Mouse (Mus musculus) embryonic facial prominence, embryonic 13.5 days (tissue): ENCODE data around the gene Zdhhc4. TPM values are rescaled to one million over a fixed set of nuclear protein-coding genes. Genes with fewer than 3 reads are reported as not detected.

ENCODE experiments used
- ATAC-seq: fragments of 200-750 bp; cut with Nextera tagmentation; 2 replicates; pipeline ENCODE4 v1.8.0; 2017; ENCODE audit warnings: low read depth; ENCODE audit not compliant: insufficient number of reproducible peaks, insufficient read depth, low FRiP score, low TSS enrichment
- H3K27ac ChIP-seq: fragments of 300-500 bp; sonication (generic); 2 replicates; pipeline ENCODE4 v1.5.1; 2015; ENCODE audit warnings: moderate library complexity, mild to moderate bottlenecking, inconsistent platforms
- H3K27me3 ChIP-seq: fragments of 300-500 bp; sonication (generic); 2 replicates; pipeline ENCODE4 v1.6.1; 2015; ENCODE audit warnings: mild to moderate bottlenecking, inconsistent platforms
- H3K36me3 ChIP-seq: fragments of 300-500 bp; sonication (generic); 2 replicates; pipeline ENCODE4 v1.6.1; 2015; ENCODE audit warnings: mild to moderate bottlenecking, inconsistent platforms
- H3K4me1 ChIP-seq: fragments of 300-500 bp; sonication (generic); 2 replicates; pipeline ENCODE4 v1.6.1; 2015; ENCODE audit warnings: inconsistent platforms
- H3K4me2 ChIP-seq: fragments of 300-500 bp; sonication (generic); 2 replicates; pipeline ENCODE4 v1.6.1; 2015; ENCODE audit warnings: moderate library complexity, mild to moderate bottlenecking, inconsistent platforms
- H3K4me3 ChIP-seq: fragments of 300-500 bp; sonication (generic); 2 replicates; pipeline ENCODE4 v1.5.1; 2015; ENCODE audit warnings: mild to moderate bottlenecking, inconsistent platforms
- H3K9ac ChIP-seq: fragments of 300-500 bp; sonication (generic); 2 replicates; pipeline ENCODE4 v1.6.1; 2015; ENCODE audit warnings: mild to moderate bottlenecking, inconsistent platforms
- H3K9me3 ChIP-seq: fragments of 300-500 bp; sonication (generic); 2 replicates; pipeline ENCODE4 v1.6.1; 2016; ENCODE audit warnings: inconsistent platforms
- WGBS: fragments of 180-500 bp; shearing (Covaris S2); methylation state at CpG from one replicate; pipeline ENCODE4 v1.1.7; 2015; ENCODE audit warnings: mixed read lengths; 5-methylcytosine and 5-hydroxymethylcytosine counted together
- polyA plus RNA-seq: library from polyadenylated mRNA; unstranded; fragments of >200 nt; fragmentation: Nextera tagmentation; extraction: Ambion mirVana; gene quantifications from 2 replicates; pipeline ENCODE4 v1.2.1, GENCODE M21; 2015

Gene Zdhhc4
- polyA plus RNA-seq, 1 experiment from 2014 or later, result 79.9 TPM

GRCm38 (mm10) chr5:143360000-143360399 is 30.9 kb upstream of the Zdhhc4 start:
- H3K4me3 ChIP-seq, result no peak overlapping the region
- 56% methylated on average over 5 of the region's 5 CpGs for WGBS
- ATAC-seq, result no peak
- no peaks in the 10 kb centered on the region for H3K36me3 ChIP-seq
- peaks cover 63% of the 10 kb centered on the region for H3K27me3 ChIP-seq
- H3K4me1 ChIP-seq, result peaks cover 26% of the 10 kb centered on the region
- no peak overlapping the region for H3K4me2 ChIP-seq
- H3K9ac ChIP-seq, result no peak overlapping the region
- no peak overlapping the region for H3K27ac ChIP-seq
- H3K9me3 ChIP-seq, result no peaks in the 10 kb centered on the region

GRCm38 (mm10) chr5:143359263-143359662 is 30.2 kb upstream of the Zdhhc4 start:
- Histone ChIP-seq H3K4me1 (peaks cover 21% of the 10 kb centered on the region), H3K4me3 (no peak overlapping the region), H3K9ac (no peak overlapping the region), H3K27ac (no peak overlapping the region), H3K9me3 (no peaks in the 10 kb centered on the region), H3K4me2 (no peak overlapping the region), H3K27me3 (peaks cover 56% of the 10 kb centered on the region), H3K36me3 (no peaks in the 10 kb centered on the region)
- no peak for ATAC-seq
- 31% methylated on average over 7 of the region's 7 CpGs for WGBS

GRCm38 (mm10) chr5:143357564-143357963 is 28.5 kb upstream of the Zdhhc4 start:
- peak overlapping the region; percentile 62 for H3K9ac ChIP-seq
- peaks cover 39% of the 10 kb centered on the region for H3K27me3 ChIP-seq
- peak overlapping the region; percentile 56 for H3K4me2 ChIP-seq
- H3K4me3 ChIP-seq, result peak overlapping the region; percentile 35
- H3K4me1 ChIP-seq, result peaks cover 13% of the 10 kb centered on the region
- 3% methylated on average over 28 of the region's 28 CpGs for WGBS
- no peak for ATAC-seq
- no peaks in the 10 kb centered on the region for H3K9me3 ChIP-seq
- no peak overlapping the region for H3K27ac ChIP-seq
- H3K36me3 ChIP-seq, result no peaks in the 10 kb centered on the region

- Histone ChIP-seq H3K9ac (peak within 1 kb of the TSS; percentile 62), H3K27me3 (peaks cover 36% of the 10 kb centered on the region), H3K36me3 (no peaks in the 10 kb centered on the region), H3K9me3 (no peaks in the 10 kb centered on the region), H3K4me2 (peak within 1 kb of the TSS; percentile 56), H3K4me1 (peaks cover 13% of the 10 kb centered on the region), H3K4me3 (peak within 1 kb of the TSS; percentile 35), H3K27ac (no peak within 1 kb of the TSS)
- ATAC-seq, result no peak
- WGBS, result 13% methylated on average over 17 of the region's 17 CpGs
Observed at GRCm38 (mm10) chr5:143356686-143357388, 27.8 kb upstream of the Zdhhc4 start, which contains the start of gene Grid2ip. Gene Grid2ip (plus strand): TSS chr5:143357338.

GRCm38 (mm10) chr5:143356017-143356416 is 27.0 kb upstream of the Zdhhc4 start:
- Histone ChIP-seq H3K4me2 (no peak overlapping the region), H3K9ac (no peak overlapping the region), H3K4me1 (peaks cover 13% of the 10 kb centered on the region), H3K4me3 (no peak overlapping the region), H3K9me3 (no peaks in the 10 kb centered on the region), H3K36me3 (no peaks in the 10 kb centered on the region), H3K27me3 (peaks cover 36% of the 10 kb centered on the region), H3K27ac (no peak overlapping the region)
- ATAC-seq, result no peak
- 38% methylated on average over 5 of the region's 5 CpGs for WGBS

- H3K4me1 ChIP-seq, result no peaks in the 10 kb centered on the region
- H3K9ac ChIP-seq, result no peak overlapping the region
- H3K4me2 ChIP-seq, result no peak overlapping the region
- no peak overlapping the region for H3K27ac ChIP-seq
- H3K36me3 ChIP-seq, result no peaks in the 10 kb centered on the region
- 70% methylated on average over 8 of the region's 8 CpGs for WGBS
- no peak overlapping the region for H3K4me3 ChIP-seq
- H3K9me3 ChIP-seq, result peaks cover 10% of the 10 kb centered on the region
- ATAC-seq, result no peak
- H3K27me3 ChIP-seq, result no peaks in the 10 kb centered on the region
Observed at GRCm38 (mm10) chr5:143346367-143346766, 17.3 kb upstream of the Zdhhc4 start.

GRCm38 (mm10) chr5:143339603-143340002 is 10.5 kb upstream of the Zdhhc4 start:
- H3K4me2 ChIP-seq, result no peak overlapping the region
- no peak for ATAC-seq
- WGBS, result 51% methylated on average over 6 of the region's 6 CpGs
- H3K27me3 ChIP-seq, result no peaks in the 10 kb centered on the region
- H3K9me3 ChIP-seq, result no peaks in the 10 kb centered on the region
- no peaks in the 10 kb centered on the region for H3K36me3 ChIP-seq
- no peaks in the 10 kb centered on the region for H3K4me1 ChIP-seq
- H3K27ac ChIP-seq, result no peak overlapping the region
- no peak overlapping the region for H3K9ac ChIP-seq
- H3K4me3 ChIP-seq, result no peak overlapping the region

GRCm38 (mm10) chr5:143336559-143336958 is 7.5 kb upstream of the Zdhhc4 start:
- 57% methylated on average over 6 of the region's 6 CpGs for WGBS
- Histone ChIP-seq H3K4me3 (no peak overlapping the region), H3K36me3 (no peaks in the 10 kb centered on the region), H3K9ac (no peak overlapping the region), H3K27ac (no peak overlapping the region), H3K9me3 (no peaks in the 10 kb centered on the region), H3K4me2 (no peak overlapping the region), H3K4me1 (no peaks in the 10 kb centered on the region), H3K27me3 (no peaks in the 10 kb centered on the region)
- no peak for ATAC-seq

- peaks cover 1% of the 10 kb centered on the region; the same call in 1 of the 2 replicates for H3K4me1 ChIP-seq
- H3K4me3 ChIP-seq, result no peak overlapping the region
- no peak overlapping the region for H3K9ac ChIP-seq
- no peak overlapping the region for H3K27ac ChIP-seq
- H3K4me2 ChIP-seq, result no peak overlapping the region
- H3K9me3 ChIP-seq, result no peaks in the 10 kb centered on the region
- no peak for ATAC-seq
- no peaks in the 10 kb centered on the region for H3K27me3 ChIP-seq
- 78% methylated on average over 7 of the region's 7 CpGs for WGBS
- no peaks in the 10 kb centered on the region for H3K36me3 ChIP-seq
Observed at GRCm38 (mm10) chr5:143335089-143335460, 6.0 kb upstream of the Zdhhc4 start.

GRCm38 (mm10) chr5:143334418-143335088 is 5.5 kb upstream of the Zdhhc4 start:
- H3K9ac ChIP-seq, result no peak overlapping the region
- H3K4me1 ChIP-seq, result peaks cover 6% of the 10 kb centered on the region
- no peak overlapping the region for H3K27ac ChIP-seq
- no peak for ATAC-seq
- H3K4me2 ChIP-seq, result no peak overlapping the region
- no peak overlapping the region for H3K4me3 ChIP-seq
- H3K36me3 ChIP-seq, result no peaks in the 10 kb centered on the region
- H3K9me3 ChIP-seq, result no peaks in the 10 kb centered on the region
- WGBS, result 65% methylated on average over 14 of the region's 14 CpGs
- H3K27me3 ChIP-seq, result no peaks in the 10 kb centered on the region

- Histone ChIP-seq H3K4me3 (no peak overlapping the region), H3K4me1 (peaks cover 6% of the 10 kb centered on the region), H3K27ac (no peak overlapping the region), H3K36me3 (no peaks in the 10 kb centered on the region), H3K9ac (no peak overlapping the region), H3K27me3 (no peaks in the 10 kb centered on the region), H3K9me3 (no peaks in the 10 kb centered on the region), H3K4me2 (peak overlapping the region; percentile 26; the same call in 1 of the 2 replicates)
- no peak for ATAC-seq
- 12% methylated on average over 5 of the region's 5 CpGs for WGBS
Observed at GRCm38 (mm10) chr5:143333872-143334271, 4.8 kb upstream of the Zdhhc4 start.

GRCm38 (mm10) chr5:143317288-143317610 is 11.8 kb downstream of the Zdhhc4 start:
- H3K4me2 ChIP-seq, result no peak overlapping the region
- no peaks in the 10 kb centered on the region for H3K27me3 ChIP-seq
- H3K4me1 ChIP-seq, result peaks cover 14% of the 10 kb centered on the region
- no peak overlapping the region for H3K4me3 ChIP-seq
- H3K27ac ChIP-seq, result no peak overlapping the region
- ATAC-seq, result no peak
- 88% methylated on average over 8 of the region's 8 CpGs for WGBS
- 0 out of 2 replicates have a peak overlapping the region, but pooled peaks have one; percentile 21 for H3K9ac ChIP-seq
- H3K36me3 ChIP-seq, result peaks cover 72% of the 10 kb centered on the region
- H3K9me3 ChIP-seq, result no peaks in the 10 kb centered on the region
